Mouse (Mus musculus) lung, embryonic 15.5 days (tissue): Measurements from ENCODE around the gene Tpbpa. TPM values are rescaled to one million over a fixed set of nuclear protein-coding genes. Genes with fewer than 3 reads are reported as not detected.
A peak's percentile ranks its signal among the peaks of the same experiment; 100 is the strongest.
"Not testable (repeated sequence)": the region's sequence is repeated elsewhere in the genome, so short reads cannot be mapped to it uniquely, and the experiment has no call there.

Source experiments
- ATAC-seq: fragments of 200-750 bp; cut with Nextera tagmentation; 2 replicates; pipeline ENCODE4 v1.8.0; 2017; ENCODE audit warnings: moderate number of reproducible peaks, borderline replicate concordance; ENCODE audit not compliant: low FRiP score, low TSS enrichment; ENCODE audit errors: extremely low read depth
- H3K27ac ChIP-seq: fragments of 300-500 bp; sonication (generic); 2 replicates; pipeline ENCODE4 v1.5.1; 2015; ENCODE audit warnings: moderate library complexity, mild to moderate bottlenecking, inconsistent platforms
- H3K27me3 ChIP-seq: fragments of 300-500 bp; sonication (generic); 2 replicates; pipeline ENCODE4 v1.6.1; 2015; ENCODE audit warnings: inconsistent platforms
- H3K36me3 ChIP-seq: fragments of 300-500 bp; sonication (generic); 2 replicates; pipeline ENCODE4 v1.6.1; 2015; ENCODE audit warnings: inconsistent platforms
- H3K4me1 ChIP-seq: fragments of 300-500 bp; sonication (generic); 2 replicates; pipeline ENCODE4 v1.6.1; 2015; ENCODE audit warnings: inconsistent platforms
- H3K4me2 ChIP-seq: fragments of 300-500 bp; sonication (generic); 2 replicates; pipeline ENCODE4 v1.6.1; 2015; ENCODE audit warnings: inconsistent platforms, mild to moderate bottlenecking, moderate library complexity
- H3K4me3 ChIP-seq: fragments of 300-500 bp; sonication (generic); 2 replicates; pipeline ENCODE4 v1.5.1; 2015; ENCODE audit warnings: mild to moderate bottlenecking, inconsistent platforms
- H3K9ac ChIP-seq: fragments of 300-500 bp; sonication (generic); 2 replicates; pipeline ENCODE4 v1.6.1; 2015; ENCODE audit warnings: inconsistent platforms
- H3K9me3 ChIP-seq: fragments of 300-500 bp; sonication (generic); 2 replicates; pipeline ENCODE4 v1.6.1; 2016; ENCODE audit warnings: inconsistent platforms
- WGBS: fragments of 180-500 bp; shearing (Covaris S2); methylation state at CpG from one replicate; pipeline ENCODE4 v1.1.7; 2015; 5-methylcytosine and 5-hydroxymethylcytosine counted together
- polyA plus RNA-seq: library from polyadenylated mRNA; unstranded; fragments of >200 nt; fragmentation: Nextera tagmentation; extraction: Ambion mirVana; gene quantifications from 2 replicates; pipeline ENCODE4 v1.2.1, GENCODE M21; 2015

Gene Tpbpa
- polyA plus RNA-seq, result not detected in 2 replicates

DNA sequence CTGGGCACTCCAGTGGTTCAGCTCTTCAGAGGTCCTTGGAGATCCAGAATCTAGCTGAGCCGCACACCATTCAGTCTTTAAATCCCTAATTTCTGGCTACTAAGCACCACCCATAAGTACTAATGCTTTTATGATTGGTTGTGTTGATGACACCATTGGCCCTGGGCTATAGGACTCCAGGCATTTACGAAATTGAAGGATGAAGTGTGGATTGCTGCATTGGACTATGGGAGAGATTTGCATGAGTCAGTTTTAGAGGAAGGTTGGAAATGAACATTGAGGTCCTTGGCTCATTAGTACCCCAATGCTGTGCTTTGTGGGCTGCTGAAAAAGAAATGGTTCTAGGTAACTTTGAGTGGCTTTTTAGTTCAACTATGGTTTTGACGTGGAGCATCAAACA is at the start of gene Tpbpa:
Tpbpa (minus strand) TSS at position 101 of the 400 bp plus-strand sequence.
- H3K4me1 ChIP-seq, H3K27ac ChIP-seq, H3K4me3 ChIP-seq, H3K9me3 ChIP-seq, H3K4me2 ChIP-seq, H3K36me3 ChIP-seq, H3K27me3 ChIP-seq, ATAC-seq, H3K9ac ChIP-seq: not testable (repeated sequence)
- 69% methylated on average over 3 of the region's 3 CpGs for WGBS

DNA sequence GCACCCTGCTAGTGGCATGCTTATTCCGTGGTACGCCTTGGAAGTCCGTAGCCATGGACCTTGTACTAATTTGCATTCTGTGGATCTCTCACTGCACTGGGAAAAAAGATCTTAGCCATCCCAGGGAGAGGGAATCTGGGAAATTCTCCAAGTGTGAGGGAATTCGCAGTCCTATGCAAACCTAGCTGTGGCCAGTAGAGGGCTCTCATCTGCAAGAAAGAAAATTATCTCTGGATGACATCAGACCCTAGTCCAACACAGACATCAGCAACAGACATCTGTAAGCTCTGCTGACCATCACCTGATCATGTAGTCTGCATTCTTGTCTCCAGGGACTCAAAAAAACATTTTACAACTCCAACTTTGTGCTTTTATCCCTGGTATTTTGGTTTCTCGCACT is 45.1 kb upstream of the Tpbpa start:
- H3K4me1 ChIP-seq, H3K27me3 ChIP-seq, H3K9me3 ChIP-seq, H3K9ac ChIP-seq, ATAC-seq, H3K36me3 ChIP-seq, H3K27ac ChIP-seq, H3K4me3 ChIP-seq, H3K4me2 ChIP-seq: not testable (repeated sequence)
- 80% methylated on average over 5 of the region's 5 CpGs for WGBS

DNA sequence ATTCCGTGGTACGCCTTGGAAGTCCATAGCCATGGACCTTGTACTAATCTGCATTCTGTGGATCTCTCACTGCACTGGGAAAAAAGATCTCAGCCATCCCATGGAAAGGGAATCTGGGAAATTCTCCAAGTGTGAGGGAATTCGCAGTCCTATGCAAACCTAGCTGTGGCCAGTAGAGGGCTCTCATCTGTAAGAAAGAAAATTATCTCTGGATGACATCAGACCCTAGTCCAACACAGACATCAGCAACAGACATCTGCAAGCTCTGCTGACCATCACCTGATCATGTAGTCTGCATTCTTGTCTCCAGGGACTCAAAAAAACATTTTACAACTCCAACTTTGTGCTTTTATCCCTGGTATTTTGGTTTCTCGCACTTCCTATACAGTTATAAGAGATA is 30.5 kb upstream of the Tpbpa start:
- not testable (repeated sequence) for ATAC-seq, H3K27me3 ChIP-seq, H3K9me3 ChIP-seq, H3K36me3 ChIP-seq, H3K4me1 ChIP-seq, H3K27ac ChIP-seq, H3K9ac ChIP-seq, H3K4me3 ChIP-seq, H3K4me2 ChIP-seq
- WGBS, result 81% methylated on average over 4 of the region's 4 CpGs

DNA sequence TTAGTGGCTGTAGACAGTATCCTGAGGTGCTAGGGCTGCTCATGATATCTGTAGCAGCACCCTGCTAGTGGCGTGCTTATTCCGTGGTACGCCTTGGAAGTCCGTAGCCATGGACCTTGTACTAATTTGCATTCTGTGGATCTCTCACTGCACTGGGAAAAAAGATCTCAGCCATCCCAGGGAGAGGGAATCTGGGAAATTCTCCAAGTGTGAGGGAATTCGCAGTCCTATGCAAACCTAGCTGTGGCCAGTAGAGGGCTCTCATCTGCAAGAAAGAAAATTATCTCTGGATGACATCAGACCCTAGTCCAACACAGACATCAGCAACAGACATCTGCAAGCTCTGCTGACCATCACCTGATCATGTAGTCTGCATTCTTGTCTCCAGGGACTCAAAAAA is 22.2 kb upstream of the Tpbpa start:
- not testable (repeated sequence) for H3K4me1 ChIP-seq, H3K9me3 ChIP-seq, H3K36me3 ChIP-seq, H3K9ac ChIP-seq, H3K4me3 ChIP-seq, H3K27me3 ChIP-seq, ATAC-seq, H3K4me2 ChIP-seq, H3K27ac ChIP-seq
- WGBS, result 30% methylated on average over 4 of the region's 5 CpGs

GRCm38 (mm10) chr13:60961706-60962105 is 19.9 kb upstream of the Tpbpa start:
- H3K27me3 ChIP-seq, result no peaks in the 10 kb centered on the region
- H3K4me3 ChIP-seq, result no peak overlapping the region
- no peak overlapping the region for H3K9ac ChIP-seq
- no peak for ATAC-seq
- no peak overlapping the region for H3K27ac ChIP-seq
- H3K9me3 ChIP-seq, result no peaks in the 10 kb centered on the region
- WGBS, result 51% methylated on average over 5 of the region's 5 CpGs
- no peak overlapping the region for H3K4me2 ChIP-seq
- H3K36me3 ChIP-seq, result no peaks in the 10 kb centered on the region
- no peaks in the 10 kb centered on the region for H3K4me1 ChIP-seq

DNA sequence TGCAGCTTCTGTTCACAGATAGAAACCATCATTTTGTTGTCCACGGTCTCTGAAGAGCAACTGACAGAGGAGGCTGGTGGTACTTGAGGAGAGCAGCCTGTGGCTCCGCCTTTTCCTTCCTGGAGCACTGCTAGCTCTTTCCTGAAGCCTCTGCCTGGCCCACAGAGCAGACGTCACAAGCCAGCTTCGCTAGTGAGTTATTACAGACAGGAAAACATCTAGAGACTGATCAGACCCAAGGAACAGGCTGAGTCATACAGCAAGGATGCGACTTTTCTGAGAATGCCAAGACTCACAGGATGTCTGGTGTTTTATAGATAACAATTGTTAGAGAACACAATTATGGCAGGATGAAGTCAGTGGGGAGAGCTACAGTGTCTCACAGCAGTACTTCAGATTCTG is 5.3 kb downstream of the Tpbpa start, which contains the start of the genes Gm49391 and Ctla2a:
Gm49391 (minus strand) TSS at position 72 of the 402 bp plus-strand sequence.
Ctla2a (minus strand) TSS at position 126 of the 402 bp plus-strand sequence.
- WGBS, result 35% methylated on average over 5 of the region's 5 CpGs
- Histone ChIP-seq H3K36me3 (no peaks in the 10 kb centered on the region), H3K4me2 (no peak within 1 kb of the TSS), H3K27me3 (no peaks in the 10 kb centered on the region), H3K4me3 (no peak within 1 kb of the TSS), H3K27ac (peak within 1 kb of the TSS; percentile 8; the same call in 1 of the 2 replicates), H3K9me3 (no peaks in the 10 kb centered on the region), H3K9ac (no peak within 1 kb of the TSS), H3K4me1 (no peaks in the 10 kb centered on the region)
- ATAC-seq, result peak; percentile 72

DNA sequence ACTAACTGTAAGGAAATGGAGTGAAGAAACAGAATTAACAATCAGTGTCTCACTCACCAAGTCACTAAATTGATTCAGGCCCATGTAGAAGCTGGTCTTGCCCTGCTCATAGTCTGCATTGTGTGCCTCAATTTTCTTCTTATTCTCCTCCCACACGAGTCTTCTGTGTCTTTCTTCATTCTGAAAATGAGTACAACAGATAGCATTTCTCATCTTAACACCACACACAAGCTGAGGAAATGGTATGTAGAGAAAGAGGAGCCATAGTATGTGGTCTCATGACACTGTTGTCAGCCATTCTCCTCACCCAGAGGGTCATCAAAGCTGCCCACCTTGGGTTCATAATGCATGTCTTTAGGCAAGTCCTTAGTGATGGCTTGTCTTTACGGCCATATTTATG is 6.3 kb downstream of the Tpbpa start, which contains the start of gene Gm49393:
Gm49393 (minus strand) TSS at position 101 of the 400 bp plus-strand sequence.
- not testable (repeated sequence) for H3K4me1 ChIP-seq, H3K27me3 ChIP-seq, H3K27ac ChIP-seq, ATAC-seq, H3K36me3 ChIP-seq, H3K9ac ChIP-seq, H3K9me3 ChIP-seq, H3K4me3 ChIP-seq, H3K4me2 ChIP-seq
- 58% methylated on average over 2 of the region's 2 CpGs for WGBS

GRCm38 (mm10) chr13:60904780-60905179 is 37.0 kb downstream of the Tpbpa start, which contains the start of gene Tpbpb:
Tpbpb (minus strand) TSS chr13:60904880.
- not testable (repeated sequence) for H3K27ac ChIP-seq, ATAC-seq, H3K4me3 ChIP-seq, H3K27me3 ChIP-seq, H3K9me3 ChIP-seq, H3K4me1 ChIP-seq, H3K36me3 ChIP-seq, H3K4me2 ChIP-seq, H3K9ac ChIP-seq
- 71% methylated on average over 2 of the region's 2 CpGs for WGBS

DNA sequence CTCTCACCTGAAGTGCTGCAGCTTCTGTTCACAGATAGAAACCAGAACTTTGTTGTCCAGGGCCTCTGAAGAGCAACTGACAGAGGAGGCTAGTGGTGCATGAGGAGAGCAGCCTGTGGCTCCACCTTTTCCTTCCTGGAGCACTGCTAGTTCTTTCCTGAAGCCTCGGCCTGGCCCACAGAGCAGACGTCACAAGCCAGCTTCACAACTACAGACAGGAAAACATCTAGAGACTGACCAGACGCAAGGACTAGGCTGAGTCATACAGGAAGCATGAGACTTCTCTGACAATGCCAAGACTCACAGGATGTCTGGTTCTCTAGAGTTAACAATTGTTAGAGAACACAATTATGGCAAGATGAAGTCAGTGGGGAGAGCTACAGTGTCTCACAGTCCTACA is 44.5 kb downstream of the Tpbpa start, which contains the start of gene Ctla2b:
Ctla2b (minus strand) TSS at position 120 of the 400 bp plus-strand sequence.
- H3K4me2 ChIP-seq, result no peak within 1 kb of the TSS
- peak within 1 kb of the TSS; percentile 23; the same call in 1 of the 2 replicates for H3K27ac ChIP-seq
- 62% methylated on average over 3 of the region's 3 CpGs for WGBS
- no peaks in the 10 kb centered on the region for H3K36me3 ChIP-seq
- no peak within 1 kb of the TSS for H3K9ac ChIP-seq
- no peak within 1 kb of the TSS for H3K4me3 ChIP-seq
- H3K9me3 ChIP-seq, result no peaks in the 10 kb centered on the region
- peak; percentile 62; the same call in 1 of the 2 replicates for ATAC-seq
- H3K27me3 ChIP-seq, result no peaks in the 10 kb centered on the region
- no peaks in the 10 kb centered on the region for H3K4me1 ChIP-seq

- H3K4me2 ChIP-seq, result not testable (repeated sequence)
These were observed 45.0 kb downstream of the Tpbpa start, which contains the start of gene Gm49392 for GRCm38 (mm10) chr13:60896794-60897193. Gm49392 (minus strand) TSS chr13:60896894.

GRCm38 (mm10) chr13:60895406-60896160 is 46.2 kb downstream of the Tpbpa start:
- Histone ChIP-seq H3K36me3 (no peaks in the 10 kb centered on the region), H3K27ac (no peak overlapping the region), H3K4me2 (no peak overlapping the region), H3K27me3 (no peaks in the 10 kb centered on the region), H3K4me3 (no peak overlapping the region), H3K4me1 (no peaks in the 10 kb centered on the region), H3K9me3 (no peaks in the 10 kb centered on the region), H3K9ac (no peak overlapping the region)
- no peak for ATAC-seq

More at GRCm38 (mm10) chr13:60896794-60897193, 45.0 kb downstream of the Tpbpa start, which contains the start of gene Gm49392:
- ATAC-seq, H3K36me3 ChIP-seq, H3K9me3 ChIP-seq, H3K4me1 ChIP-seq, H3K27me3 ChIP-seq, H3K9ac ChIP-seq, H3K4me3 ChIP-seq: not testable (repeated sequence)
- WGBS, result 94% methylated on average over 7 of the region's 8 CpGs
- peak within 1 kb of the TSS; percentile 23; the same call in 1 of the 2 replicates for H3K27ac ChIP-seq

- H3K4me1 ChIP-seq, result no peaks in the 10 kb centered on the region
- H3K4me2 ChIP-seq, result no peak overlapping the region
- no peaks in the 10 kb centered on the region for H3K9me3 ChIP-seq
- no peak for ATAC-seq
- H3K27ac ChIP-seq, result no peak overlapping the region
- 75% methylated on average over 1 of the region's 1 CpGs for WGBS
- no peaks in the 10 kb centered on the region for H3K36me3 ChIP-seq
- H3K9ac ChIP-seq, result no peak overlapping the region
- no peak overlapping the region for H3K4me3 ChIP-seq
- no peaks in the 10 kb centered on the region for H3K27me3 ChIP-seq
These were observed 49.5 kb downstream of the Tpbpa start for GRCm38 (mm10) chr13:60892301-60892700.
